Mouse (Mus musculus) MEL (cell line): ENCODE measurements around the gene Eif2ak3. TPM values are rescaled to one million over a fixed set of nuclear protein-coding genes. Genes with fewer than 3 reads are reported as not detected.

Source experiments
- DNase-seq: peaks from one replicate; pipeline ENCODE4 v3.0.0; 2011; ENCODE audit warnings: low read depth, low spot score
- H3K27ac ChIP-seq: 2 replicates; pipeline ENCODE4 v1.5.1; 2012; ENCODE audit warnings: low read depth, mild to moderate bottlenecking, control low read depth, low read length, moderate library complexity; ENCODE audit not compliant: control insufficient read depth
- H3K27me3 ChIP-seq, 2 experiments: fragments of 150-350 bp in 1 of 2; sonication (generic) in 1 of 2; 2 replicates each; pipeline ENCODE4 v1.6.1; 2012; ENCODE audit warnings: low read length in 2 of 2, mild to moderate bottlenecking in 2 of 2, improper control_type of control experiment in 1 of 2, moderate library complexity in 1 of 2; ENCODE audit not compliant: insufficient read depth in 2 of 2, control insufficient read depth in 1 of 2
- H3K36me3 ChIP-seq, 2 experiments: 2 replicates each; pipeline ENCODE4 v1.6.1; 2012 to 2014; ENCODE audit warnings: low read length in 2 of 2, improper control_type of control experiment in 1 of 2, inconsistent platforms in 1 of 2, mild to moderate bottlenecking in 1 of 2; ENCODE audit not compliant: insufficient read depth in 2 of 2, control insufficient read depth in 1 of 2
- H3K4me1 ChIP-seq, 2 experiments: fragments of 150-350 bp in 1 of 2; sonication (generic) in 1 of 2; 2 replicates each; pipeline ENCODE4 v1.6.1; 2012; ENCODE audit warnings: low read length in 2 of 2, improper control_type of control experiment in 1 of 2, mild to moderate bottlenecking in 1 of 2; ENCODE audit not compliant: insufficient read depth in 2 of 2, control insufficient read depth in 1 of 2
- H3K4me3 ChIP-seq, 2 experiments: fragments of 150-350 bp in 1 of 2; sonication (generic) in 1 of 2; 2 replicates each; pipeline ENCODE4 v1.5.1; 2012; ENCODE audit warnings: low read depth in 2 of 2, low read length in 2 of 2, mild to moderate bottlenecking in 2 of 2, moderate library complexity in 2 of 2, control low read depth in 1 of 2, improper control_type of control experiment in 1 of 2; ENCODE audit not compliant: control insufficient read depth in 1 of 2, insufficient read depth in 1 of 2
- H3K79me2 ChIP-seq: 2 replicates; pipeline ENCODE4 v1.6.1; 2012; ENCODE audit warnings: mild to moderate bottlenecking, low read length, moderate library complexity; ENCODE audit not compliant: control insufficient read depth, poor library complexity, insufficient read depth
- H3K9ac ChIP-seq: 2 replicates; pipeline ENCODE4 v1.6.1; 2012; ENCODE audit warnings: low read depth, mild to moderate bottlenecking, control low read depth, low read length, moderate library complexity; ENCODE audit not compliant: control insufficient read depth, poor library complexity, severe bottlenecking
- H3K9me3 ChIP-seq: fragments of 150-350 bp; sonication (generic); replicated peaks from 2 replicates; pipeline ENCODE4 v1.6.1; 2012; ENCODE audit warnings: mild to moderate bottlenecking, low read length, improper control_type of control experiment, moderate library complexity; ENCODE audit not compliant: insufficient read depth
- BHLHE40 ChIP-seq: IDR thresholded peaks from 2 replicates; pipeline ENCODE4 v1.6.1; 2012; ENCODE audit warnings: low read depth, mild to moderate bottlenecking, inconsistent platforms, low read length, improper control_type of control experiment, borderline replicate concordance
- CHD1 ChIP-seq: IDR thresholded peaks from 2 replicates; pipeline ENCODE4 v1.6.1; 2012; ENCODE audit warnings: low read depth, mild to moderate bottlenecking, inconsistent platforms, low read length, improper control_type of control experiment
- E2F4 ChIP-seq: IDR thresholded peaks from 2 replicates; pipeline ENCODE4 v1.6.1; 2011; ENCODE audit warnings: low read depth, low read length, improper control_type of control experiment, borderline replicate concordance
- ELF1 ChIP-seq: IDR thresholded peaks from 2 replicates; pipeline ENCODE4 v1.6.1; 2014; ENCODE audit warnings: low read depth, mild to moderate bottlenecking, inconsistent platforms, low read length, improper control_type of control experiment, moderate library complexity
- ETS1 ChIP-seq: IDR thresholded peaks from 2 replicates; pipeline ENCODE4 v1.6.1; 2012; ENCODE audit warnings: low read depth, mild to moderate bottlenecking, inconsistent platforms, low read length, improper control_type of control experiment, moderate library complexity
- GABPA ChIP-seq: IDR thresholded peaks from 2 replicates; pipeline ENCODE4 v1.6.1; 2012; ENCODE audit warnings: low read depth, mild to moderate bottlenecking, inconsistent platforms, low read length, improper control_type of control experiment, moderate library complexity
- GATA1 ChIP-seq: IDR thresholded peaks from 2 replicates; pipeline ENCODE4 v1.6.1; 2011; ENCODE audit warnings: low read depth, low read length, improper control_type of control experiment
- JUND ChIP-seq: IDR thresholded peaks from 2 replicates; pipeline ENCODE4 v1.6.1; 2011; ENCODE audit warnings: low read depth, mild to moderate bottlenecking, improper control_type of control experiment, low read length
- MAFK ChIP-seq: IDR thresholded peaks from 2 replicates; pipeline ENCODE4 v1.6.1; 2011; ENCODE audit warnings: low read depth, mild to moderate bottlenecking, low read length, improper control_type of control experiment, borderline replicate concordance
- MAX ChIP-seq: IDR thresholded peaks from 2 replicates; pipeline ENCODE4 v1.6.1; 2011; ENCODE audit warnings: low read length, improper control_type of control experiment
- MEF2A ChIP-seq: IDR thresholded peaks from 2 replicates; pipeline ENCODE4 v1.6.1; 2014; ENCODE audit warnings: low read depth, mild to moderate bottlenecking, inconsistent platforms, low read length, improper control_type of control experiment; ENCODE audit not compliant: poor library complexity, insufficient replicate concordance, severe bottlenecking; ENCODE audit errors: extremely low read depth
- MXI1 ChIP-seq: IDR thresholded peaks from 2 replicates; pipeline ENCODE4 v1.6.1; 2011; ENCODE audit warnings: mild to moderate bottlenecking, low read depth, low read length, improper control_type of control experiment
- MYC ChIP-seq: IDR thresholded peaks from 2 replicates; pipeline ENCODE4 v1.6.1; 2011; ENCODE audit warnings: low read depth, mild to moderate bottlenecking, low read length, improper control_type of control experiment, moderate library complexity
- NELFE ChIP-seq: IDR thresholded peaks from 2 replicates; pipeline ENCODE4 v1.6.1; 2011; ENCODE audit warnings: low read depth, low read length, improper control_type of control experiment
- NRF1 ChIP-seq: IDR thresholded peaks from 2 replicates; pipeline ENCODE4 v1.6.1; 2014; ENCODE audit warnings: low read depth, mild to moderate bottlenecking, inconsistent platforms, low read length, improper control_type of control experiment, moderate library complexity; ENCODE audit not compliant: poor library complexity, insufficient read depth, severe bottlenecking
- POLR2A ChIP-seq, 2 experiments: IDR thresholded peaks; 2 replicates each; pipeline ENCODE4 v1.6.1; 2011 to 2012; ENCODE audit warnings: low read length in 2 of 2, mild to moderate bottlenecking in 2 of 2, control low read depth in 1 of 2, improper control_type of control experiment in 1 of 2, low read depth in 1 of 2, moderate library complexity in 1 of 2; ENCODE audit not compliant: control insufficient read depth in 1 of 2, insufficient read depth in 1 of 2, poor library complexity in 1 of 2
- POLR2AphosphoS2 ChIP-seq: IDR thresholded peaks from 2 replicates; pipeline ENCODE4 v1.6.1; 2011; ENCODE audit warnings: low read length, improper control_type of control experiment
- RCOR1 ChIP-seq: IDR thresholded peaks from 2 replicates; pipeline ENCODE4 v1.6.1; 2012; ENCODE audit warnings: low read depth, mild to moderate bottlenecking, inconsistent platforms, low read length, improper control_type of control experiment
- SIN3A ChIP-seq: IDR thresholded peaks from 2 replicates; pipeline ENCODE4 v1.6.1; 2012; ENCODE audit warnings: low read length, improper control_type of control experiment, inconsistent platforms
- SMC3 ChIP-seq: IDR thresholded peaks from 2 replicates; pipeline ENCODE4 v1.6.1; 2011; ENCODE audit warnings: low read depth, low read length, improper control_type of control experiment
- TBP ChIP-seq: IDR thresholded peaks from 2 replicates; pipeline ENCODE4 v1.8.0; 2011; ENCODE audit warnings: low read depth, low read length, improper control_type of control experiment
- TCF12 ChIP-seq: IDR thresholded peaks from 2 replicates; pipeline ENCODE4 v1.6.1; 2014; ENCODE audit warnings: low read depth, mild to moderate bottlenecking, inconsistent platforms, low read length, improper control_type of control experiment, moderate library complexity
- ZC3H11A ChIP-seq: IDR thresholded peaks from 2 replicates; pipeline ENCODE4 v1.6.1; 2012; ENCODE audit warnings: low read depth, mild to moderate bottlenecking, inconsistent platforms, low read length, improper control_type of control experiment
- ZMIZ1 ChIP-seq: IDR thresholded peaks from 2 replicates; pipeline ENCODE4 v1.6.1; 2012; ENCODE audit warnings: low read depth, mild to moderate bottlenecking, inconsistent platforms, low read length, improper control_type of control experiment, moderate library complexity
- polyA plus RNA-seq, 2 experiments: library from polyadenylated mRNA; stranded (reverse) in 1 of 2; unstranded in 1 of 2; fragments of >175 nt in 1 of 2; fragments of >200 nt in 1 of 2; gene quantifications; 2 replicates each; pipeline versions ENCODE4 v1.2.1 to v1.2.4; 2012; ENCODE audit warnings: low replicate concordance in 2 of 2, low read depth in 1 of 2; ENCODE audit not compliant: insufficient read length in 2 of 2, insufficient read depth in 1 of 2, missing spikeins in 1 of 2
- total RNA-seq: library from RNA; depleted of rRNA; stranded (reverse); fragments of 300-350 nt; gene quantifications from 2 replicates; pipeline ENCODE4 v1.2.3, GENCODE M21; 2012

Gene Eif2ak3
- total and polyA plus RNA-seq, 3 experiments, result 9.1 to 9.9 TPM; not detected in 1

DNA sequence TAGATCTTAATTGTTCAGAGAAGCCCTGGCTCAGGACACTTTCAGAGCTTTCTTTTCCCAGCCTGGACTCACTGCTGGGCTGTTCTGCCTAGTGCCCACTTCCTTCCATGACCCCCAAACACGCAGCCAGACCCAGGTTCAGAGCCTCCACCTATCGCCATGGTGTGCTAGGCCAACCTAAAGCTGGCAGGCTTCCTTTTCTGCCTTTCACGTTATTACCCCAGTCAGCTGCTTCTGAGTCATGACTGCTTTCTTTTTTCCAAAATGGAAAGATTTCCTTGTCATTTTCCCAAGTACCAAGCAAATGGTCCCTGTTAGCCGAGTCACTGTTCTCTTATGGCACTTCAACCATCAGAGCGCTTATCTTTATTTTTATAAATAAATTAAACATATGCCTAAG is 4.0 kb upstream of the Eif2ak3 start:
- TF ChIP-seq SIN3A (no peak), RCOR1 (no peak), E2F4 (no peak), ELF1 (no peak), TBP (no peak), POLR2AphosphoS2 (no peak)
- H3K9ac ChIP-seq, result no peak overlapping the region
- peaks cover 8% of the 10 kb centered on the region for H3K79me2 ChIP-seq
- H3K27me3 ChIP-seq, result peaks cover 0 to 7% of the 10 kb centered on the region in 2 experiments; a peak in 2 of 4 replicates
- no peak overlapping the region for H3K27ac ChIP-seq
- H3K9me3 ChIP-seq, result no peaks in the 10 kb centered on the region
- no peak overlapping the region for H3K4me3 ChIP-seq
- peaks cover 0 to 12% of the 10 kb centered on the region in 2 experiments; a peak in 2 of 4 replicates for H3K36me3 ChIP-seq
- DNase-seq, result no peak
- peaks cover 2 to 12% of the 10 kb centered on the region in 2 experiments; a peak in 3 of 4 replicates for H3K4me1 ChIP-seq

GRCm38 (mm10) chr6:70842991-70843390 is 1.3 kb upstream of the Eif2ak3 start:
- TF ChIP-seq JUND, result no peak
- peak; percentile 22; the same call in 1 of the 2 replicates for TF ChIP-seq MXI1
- TF ChIP-seq ZMIZ1, result no peak
- no peak for TF ChIP-seq TBP
- H3K27me3 ChIP-seq, result no peaks in the 10 kb centered on the region
- no peaks in the 10 kb centered on the region for H3K9me3 ChIP-seq
- DNase-seq, result no peak
- peaks cover 0 to 14% of the 10 kb centered on the region in 2 experiments; a peak in 2 of 4 replicates for H3K36me3 ChIP-seq
- no peak overlapping the region for H3K27ac ChIP-seq
- peak overlapping the region; percentile 58 to 80 for H3K4me3 ChIP-seq
- peak overlapping the region; percentile 65; the same call in 1 of the 2 replicates for H3K9ac ChIP-seq
- H3K79me2 ChIP-seq, result peaks cover 8% of the 10 kb centered on the region
- peaks cover 2 to 18% of the 10 kb centered on the region in 2 experiments for H3K4me1 ChIP-seq

DNA sequence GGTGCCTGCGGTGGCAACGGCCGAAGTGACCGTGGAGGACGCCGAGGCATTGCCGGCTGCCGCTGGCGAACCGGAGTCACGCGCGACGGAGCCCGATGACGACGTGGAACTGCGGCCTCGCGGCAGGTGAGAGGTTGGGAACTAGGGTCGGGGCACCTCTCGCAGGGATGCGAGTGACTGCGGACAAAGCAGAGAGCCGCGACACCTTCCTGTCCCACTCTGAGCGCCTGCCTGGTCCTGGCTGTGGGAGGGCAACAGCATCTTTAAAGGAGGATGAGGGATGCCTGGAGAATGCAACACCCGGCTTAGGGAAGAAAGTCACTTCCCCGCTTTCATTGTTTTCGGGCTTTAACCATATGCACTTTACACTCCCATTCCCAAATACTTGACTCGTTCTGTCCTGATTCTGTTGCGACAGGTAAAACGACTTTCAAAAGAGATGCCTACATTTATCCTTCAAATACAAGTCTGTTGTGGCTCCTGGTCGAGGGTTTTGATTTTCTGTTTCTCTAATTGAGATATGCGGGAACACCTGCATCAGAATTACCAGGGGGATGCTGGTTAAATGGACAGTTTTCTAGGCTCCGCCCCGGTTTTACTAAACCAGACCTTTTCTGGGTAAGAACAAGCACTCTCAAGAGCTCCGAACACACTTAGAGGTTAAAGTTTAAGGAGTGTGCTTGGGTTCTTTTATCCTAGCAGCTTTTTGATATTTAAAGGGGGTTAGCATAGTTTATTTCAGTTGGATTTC is 756 bp downstream of the Eif2ak3 start:
- Histone ChIP-seq H3K9me3 (no peaks in the 10 kb centered on the region), H3K4me3 (peak overlapping the region; percentile 93 to 97), H3K27me3 (no peaks in the 10 kb centered on the region), H3K27ac (no peak overlapping the region), H3K79me2 (peaks cover 8% of the 10 kb centered on the region), H3K36me3 (peaks cover 0 to 16% of the 10 kb centered on the region in 2 experiments; a peak in 2 of 4 replicates), H3K9ac (peak overlapping the region; percentile 77), H3K4me1 (peaks cover 4 to 18% of the 10 kb centered on the region in 2 experiments)
- DNase-seq, result peak; percentile 43
- TF ChIP-seq GABPA (no peak), CHD1 (no peak), MAX (no peak), BHLHE40 (no peak), ZMIZ1 (no peak), ZC3H11A (no peak), ETS1 (no peak), NRF1 (no peak), POLR2A (IDR thresholded peaks at IDR 0.05; ENCODE audit: control insufficient read depth in 1 of 2, insufficient read depth in 1 of 2, low read depth in 1 of 2, low read length in 2 of 2, poor library complexity in 1 of 2) (no peak), MAFK (no peak), TBP (no peak), TCF12 (no peak), MYC (no peak), SMC3 (no peak), GATA1 (no peak), MEF2A (no peak), E2F4 (no peak), SIN3A (no peak), NELFE (no peak)
